Mouse (Mus musculus) neural tube, embryonic 15.5 days (tissue): ENCODE data around the gene Klhdc9. TPM values are rescaled to one million over a fixed set of nuclear protein-coding genes. Genes with fewer than 3 reads are reported as not detected.

Experiments
- ATAC-seq: fragments of 200-750 bp; cut with Nextera tagmentation; 2 replicates; pipeline ENCODE4 v1.8.0; 2017; ENCODE audit warnings: mild to moderate bottlenecking, moderate TSS enrichment, moderate library complexity; ENCODE audit not compliant: low FRiP score
- H3K27ac ChIP-seq: fragments of 300-500 bp; sonication (generic); replicated peaks from 2 replicates; pipeline ENCODE4 v1.5.1; 2015; ENCODE audit warnings: mild to moderate bottlenecking, inconsistent platforms
- H3K27me3 ChIP-seq: fragments of 300-500 bp; sonication (generic); replicated peaks from 2 replicates; pipeline ENCODE4 v1.6.1; 2015; ENCODE audit warnings: inconsistent platforms
- H3K36me3 ChIP-seq: fragments of 300-500 bp; sonication (generic); 2 replicates; pipeline ENCODE4 v1.6.1; 2015; ENCODE audit warnings: inconsistent platforms
- H3K4me1 ChIP-seq: fragments of 300-500 bp; sonication (generic); 2 replicates; pipeline ENCODE4 v1.6.1; 2015; ENCODE audit warnings: inconsistent platforms
- H3K4me2 ChIP-seq: fragments of 300-500 bp; sonication (generic); 2 replicates; pipeline ENCODE4 v1.6.1; 2015; ENCODE audit warnings: inconsistent platforms, mild to moderate bottlenecking, moderate library complexity
- H3K4me3 ChIP-seq: fragments of 300-500 bp; sonication (generic); replicated peaks from 2 replicates; pipeline ENCODE4 v1.5.1; 2015; ENCODE audit warnings: mild to moderate bottlenecking, inconsistent platforms
- H3K9ac ChIP-seq: fragments of 300-500 bp; sonication (generic); replicated peaks from 2 replicates; pipeline ENCODE4 v1.6.1; 2015; ENCODE audit warnings: mild to moderate bottlenecking, inconsistent platforms
- H3K9me3 ChIP-seq: fragments of 300-500 bp; sonication (generic); replicated peaks from 2 replicates; pipeline ENCODE4 v1.6.1; 2016; ENCODE audit warnings: inconsistent platforms
- WGBS: fragments of 180-500 bp; shearing (Covaris S2); methylation state at CpG from one replicate; pipeline ENCODE4 v1.1.7; 2015; ENCODE audit warnings: mixed read lengths; 5-methylcytosine and 5-hydroxymethylcytosine counted together
- polyA plus RNA-seq: library from polyadenylated mRNA; unstranded; fragments of >200 nt; fragmentation: Nextera tagmentation; extraction: Ambion mirVana; gene quantifications from 2 replicates; pipeline ENCODE4 v1.2.1, GENCODE M21; 2015

Klhdc9 gene
- 4.0 and 4.1 TPM in 2 replicates for polyA plus RNA-seq

- Histone ChIP-seq H3K27me3 (no peaks in the 10 kb centered on the region), H3K4me3 (peak within 1 kb of the TSS; percentile 58), H3K4me2 (peak within 1 kb of the TSS; percentile 85), H3K27ac (peak within 1 kb of the TSS; percentile 87), H3K36me3 (peaks cover 21% of the 10 kb centered on the region), H3K9ac (peak within 1 kb of the TSS; percentile 68), H3K9me3 (no peaks in the 10 kb centered on the region), H3K4me1 (peaks cover 19% of the 10 kb centered on the region)
- peak; percentile 97 for ATAC-seq
- WGBS = 0% methylated on average over 21 of the region's 21 CpGs
These were observed at the start of gene Klhdc9 for GRCm38 (mm10) chr1:171360656-171361055. TSS of gene Klhdc9 (minus strand) at chr1:171360798.

GRCm38 (mm10) chr1:171410231-171410630 is 49.6 kb upstream of the Klhdc9 start:
- H3K27ac ChIP-seq = no peak overlapping the region
- no peak overlapping the region for H3K4me3 ChIP-seq
- 93% methylated on average over 1 of the region's 1 CpGs for WGBS
- no peaks in the 10 kb centered on the region for H3K9me3 ChIP-seq
- peaks cover 2% of the 10 kb centered on the region; the same call in 1 of the 2 replicates for H3K36me3 ChIP-seq
- no peak for ATAC-seq
- H3K4me2 ChIP-seq = no peak overlapping the region
- H3K27me3 ChIP-seq = peaks cover 23% of the 10 kb centered on the region
- H3K9ac ChIP-seq = no peak overlapping the region
- peaks cover 21% of the 10 kb centered on the region for H3K4me1 ChIP-seq

- no peak for ATAC-seq
These were observed 46.7 kb upstream of the Klhdc9 start for GRCm38 (mm10) chr1:171407263-171407662.

GRCm38 (mm10) chr1:171402991-171403390 is 42.4 kb upstream of the Klhdc9 start:
- H3K9ac ChIP-seq = no peak overlapping the region
- H3K27ac ChIP-seq = no peak overlapping the region
- no peak overlapping the region for H3K4me3 ChIP-seq
- no peak overlapping the region for H3K4me2 ChIP-seq
- H3K36me3 ChIP-seq = no peaks in the 10 kb centered on the region
- ATAC-seq = no peak
- no peaks in the 10 kb centered on the region for H3K4me1 ChIP-seq
- H3K9me3 ChIP-seq = no peaks in the 10 kb centered on the region
- H3K27me3 ChIP-seq = 0 out of 2 replicates have a peak, but pooled peaks cover 14% of the 10 kb centered on the region
- 84% methylated on average over 6 of the region's 9 CpGs for WGBS

More at GRCm38 (mm10) chr1:171407263-171407662, 46.7 kb upstream of the Klhdc9 start:
- Histone ChIP-seq H3K9me3 (no peaks in the 10 kb centered on the region), H3K27me3 (peaks cover 23% of the 10 kb centered on the region), H3K4me1 (no peaks in the 10 kb centered on the region), H3K4me3 (no peak overlapping the region), H3K4me2 (no peak overlapping the region), H3K36me3 (no peaks in the 10 kb centered on the region), H3K9ac (no peak overlapping the region), H3K27ac (no peak overlapping the region)
- WGBS = 83% methylated on average over 5 of the region's 5 CpGs

GRCm38 (mm10) chr1:171401821-171402220 is 41.2 kb upstream of the Klhdc9 start:
- H3K9me3 ChIP-seq = no peaks in the 10 kb centered on the region
- 0 out of 2 replicates have a peak, but pooled peaks cover 5% of the 10 kb centered on the region for H3K27me3 ChIP-seq
- no peak for ATAC-seq
- H3K27ac ChIP-seq = no peak overlapping the region
- H3K4me2 ChIP-seq = no peak overlapping the region
- no peaks in the 10 kb centered on the region for H3K36me3 ChIP-seq
- H3K4me1 ChIP-seq = no peaks in the 10 kb centered on the region
- H3K4me3 ChIP-seq = no peak overlapping the region
- WGBS = 88% methylated on average over 4 of the region's 4 CpGs
- no peak overlapping the region for H3K9ac ChIP-seq

- no peak for ATAC-seq
- no peaks in the 10 kb centered on the region for H3K4me1 ChIP-seq
- H3K9me3 ChIP-seq = no peaks in the 10 kb centered on the region
- no peaks in the 10 kb centered on the region for H3K27me3 ChIP-seq
- H3K4me3 ChIP-seq = no peak overlapping the region
- H3K4me2 ChIP-seq = no peak overlapping the region
- WGBS = 79% methylated on average over 4 of the region's 4 CpGs
- no peak overlapping the region for H3K27ac ChIP-seq
- H3K36me3 ChIP-seq = no peaks in the 10 kb centered on the region
- H3K9ac ChIP-seq = no peak overlapping the region
These were observed 29.5 kb upstream of the Klhdc9 start for GRCm38 (mm10) chr1:171390101-171390500.

GRCm38 (mm10) chr1:171388376-171389102 is 27.9 kb upstream of the Klhdc9 start, which contains the start of gene Arhgap30:
TSS of gene Arhgap30 (plus strand) at chr1:171388954.
- Histone ChIP-seq H3K9me3 (no peaks in the 10 kb centered on the region), H3K27ac (no peak within 1 kb of the TSS), H3K36me3 (no peaks in the 10 kb centered on the region), H3K4me3 (no peak within 1 kb of the TSS), H3K4me2 (no peak within 1 kb of the TSS), H3K27me3 (no peaks in the 10 kb centered on the region), H3K4me1 (no peaks in the 10 kb centered on the region), H3K9ac (no peak within 1 kb of the TSS)
- no peak for ATAC-seq
- WGBS = 81% methylated on average over 15 of the region's 15 CpGs

- Histone ChIP-seq H3K4me2 (no peak overlapping the region), H3K9me3 (no peaks in the 10 kb centered on the region), H3K4me3 (no peak overlapping the region), H3K36me3 (no peaks in the 10 kb centered on the region), H3K9ac (no peak overlapping the region), H3K27me3 (no peaks in the 10 kb centered on the region), H3K4me1 (0 out of 2 replicates have a peak, but pooled peaks cover 3% of the 10 kb centered on the region), H3K27ac (no peak overlapping the region)
- WGBS = 22% methylated on average over 6 of the region's 6 CpGs
- no peak for ATAC-seq
These were observed 26.5 kb upstream of the Klhdc9 start for GRCm38 (mm10) chr1:171387099-171387498.

- 74% methylated on average over 9 of the region's 9 CpGs for WGBS
- Histone ChIP-seq H3K27ac (no peak overlapping the region), H3K9ac (no peak overlapping the region), H3K4me1 (peaks cover 6% of the 10 kb centered on the region), H3K27me3 (0 out of 2 replicates have a peak, but pooled peaks cover 3% of the 10 kb centered on the region), H3K4me2 (no peak overlapping the region), H3K9me3 (no peaks in the 10 kb centered on the region), H3K36me3 (no peaks in the 10 kb centered on the region), H3K4me3 (no peak overlapping the region)
- no peak for ATAC-seq
These were observed 24.6 kb upstream of the Klhdc9 start for GRCm38 (mm10) chr1:171385171-171385570.

- peaks cover 13% of the 10 kb centered on the region for H3K4me1 ChIP-seq
- H3K27ac ChIP-seq = no peak overlapping the region
- no peak overlapping the region for H3K9ac ChIP-seq
- ATAC-seq = no peak
- 0 out of 2 replicates have a peak, but pooled peaks cover 3% of the 10 kb centered on the region for H3K27me3 ChIP-seq
- H3K36me3 ChIP-seq = no peaks in the 10 kb centered on the region
- 79% methylated on average over 9 of the region's 9 CpGs for WGBS
- H3K4me3 ChIP-seq = no peak overlapping the region
- no peaks in the 10 kb centered on the region for H3K9me3 ChIP-seq
- no peak overlapping the region for H3K4me2 ChIP-seq
These were observed 23.8 kb upstream of the Klhdc9 start for GRCm38 (mm10) chr1:171384361-171384760.

GRCm38 (mm10) chr1:171382096-171382620 is 21.6 kb upstream of the Klhdc9 start:
- Histone ChIP-seq H3K27ac (no peak overlapping the region), H3K4me3 (no peak overlapping the region), H3K9ac (no peak overlapping the region), H3K27me3 (0 out of 2 replicates have a peak, but pooled peaks cover 3% of the 10 kb centered on the region), H3K36me3 (no peaks in the 10 kb centered on the region), H3K4me1 (peaks cover 13% of the 10 kb centered on the region), H3K4me2 (no peak overlapping the region), H3K9me3 (no peaks in the 10 kb centered on the region)
- WGBS = 79% methylated on average over 11 of the region's 11 CpGs
- no peak for ATAC-seq
